Mouse (Mus musculus) heart, embryonic 10.5 days (tissue): ENCODE data around the gene Rbms1. TPM values are rescaled to one million over a fixed set of nuclear protein-coding genes. Genes with fewer than 3 reads are reported as not detected.

Experiments used
- DNase-seq: peaks from one replicate; pipeline ENCODE4 v3.0.0-alpha.2; 2017; ENCODE audit warnings: low spot score
- H3K27ac ChIP-seq: fragments of 300-500 bp; sonication (generic); 2 replicates; pipeline ENCODE4 v1.5.1; 2016; ENCODE audit warnings: mild to moderate bottlenecking
- H3K27me3 ChIP-seq: fragments of 300-500 bp; sonication (generic); 2 replicates; pipeline ENCODE4 v1.6.1; 2016; ENCODE audit warnings: mild to moderate bottlenecking; ENCODE audit not compliant: poor library complexity, insufficient read depth, severe bottlenecking
- H3K36me3 ChIP-seq: fragments of 300-500 bp; sonication (generic); 2 replicates; pipeline ENCODE4 v1.6.1; 2016; ENCODE audit warnings: mild to moderate bottlenecking, moderate library complexity
- H3K4me1 ChIP-seq: fragments of 300-500 bp; sonication (generic); 2 replicates; pipeline ENCODE4 v1.6.1; 2016; ENCODE audit warnings: mild to moderate bottlenecking
- H3K4me3 ChIP-seq: fragments of 300-500 bp; sonication (generic); 2 replicates; pipeline ENCODE4 v1.5.1; 2016; ENCODE audit warnings: mild to moderate bottlenecking, moderate library complexity
- H3K9me3 ChIP-seq: fragments of 300-500 bp; sonication (generic); 2 replicates; pipeline ENCODE4 v1.6.1; 2016; ENCODE audit warnings: mild to moderate bottlenecking, moderate library complexity
- WGBS: fragments of 180-500 bp; shearing (Covaris S2); methylation state at CpG from one replicate; pipeline ENCODE4 v1.1.7; 2016; 5-methylcytosine and 5-hydroxymethylcytosine counted together
- polyA plus RNA-seq: library from polyadenylated mRNA; unstranded; fragments of >200 nt; fragmentation: Nextera tagmentation; extraction: Ambion mirVana; gene quantifications from 2 replicates; pipeline ENCODE4 v1.2.1, GENCODE M21; 2016

Gene Rbms1
- polyA plus RNA-seq, 1 experiment from 2014 or later, result 146 TPM

DNA sequence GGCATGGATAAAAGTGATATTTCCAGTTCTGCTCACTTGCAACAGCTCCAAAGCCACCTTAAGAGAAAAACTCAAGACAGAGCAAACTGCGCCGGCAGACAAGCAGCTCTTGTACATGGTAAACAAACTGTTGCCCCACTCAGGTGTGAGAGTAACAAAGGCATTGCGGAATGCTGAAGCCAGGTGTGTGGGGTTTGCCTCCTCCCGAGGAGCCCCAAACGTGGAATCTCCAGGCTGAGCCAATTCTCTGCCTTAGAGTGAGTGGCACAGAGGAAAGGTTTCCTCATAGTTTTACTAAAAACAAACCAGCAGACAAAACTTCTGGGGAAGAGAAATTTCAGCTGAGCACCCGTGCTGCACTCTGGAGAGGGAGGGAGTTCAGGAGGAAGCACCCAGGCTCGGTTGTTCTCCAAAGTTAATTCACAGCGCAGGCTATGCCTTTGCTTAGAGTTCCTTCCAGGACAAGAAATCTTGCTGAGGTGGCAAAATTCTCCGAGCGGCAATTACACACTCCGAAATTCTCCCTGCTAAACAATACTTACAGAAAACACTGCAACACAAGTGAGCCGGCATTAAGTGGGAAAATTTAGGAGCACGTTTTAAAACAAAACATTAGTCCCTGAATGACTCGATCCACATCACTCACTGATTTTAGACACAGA, 111.8 kb downstream of the Rbms1 start:
- 78% methylated on average over 14 of the region's 14 CpGs for WGBS
- Histone ChIP-seq H3K4me1 (peaks cover 36% of the 10 kb centered on the region), H3K4me3 (no peak overlapping the region), H3K27ac (no peak overlapping the region), H3K27me3 (no peaks in the 10 kb centered on the region), H3K9me3 (no peaks in the 10 kb centered on the region), H3K36me3 (no peaks in the 10 kb centered on the region)
- DNase-seq, result no peak

DNA sequence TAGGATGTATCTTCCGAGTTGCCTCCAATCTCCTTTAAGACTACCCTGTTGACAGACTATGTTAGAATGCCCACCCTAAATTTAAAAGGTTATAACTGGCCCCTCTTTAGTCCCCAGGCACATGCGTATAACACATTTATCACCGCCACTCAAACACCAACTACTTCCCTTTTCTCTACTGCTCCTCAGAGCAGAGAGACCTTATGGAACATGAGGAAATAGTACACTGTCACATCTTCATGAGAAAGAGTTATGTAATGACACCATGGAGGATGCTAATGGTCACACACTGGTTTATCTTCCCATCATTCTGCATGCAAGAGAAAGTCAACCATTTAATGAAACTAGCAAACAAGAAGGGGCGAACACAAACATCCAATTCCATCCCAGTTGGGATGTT, 114.5 kb downstream of the Rbms1 start:
- 88% methylated on average over 4 of the region's 4 CpGs for WGBS
- no peaks in the 10 kb centered on the region for H3K36me3 ChIP-seq
- H3K27ac ChIP-seq, result no peak overlapping the region
- DNase-seq, result no peak
- H3K4me1 ChIP-seq, result peaks cover 35% of the 10 kb centered on the region
- H3K4me3 ChIP-seq, result no peak overlapping the region
- H3K27me3 ChIP-seq, result no peaks in the 10 kb centered on the region
- no peaks in the 10 kb centered on the region for H3K9me3 ChIP-seq

DNA sequence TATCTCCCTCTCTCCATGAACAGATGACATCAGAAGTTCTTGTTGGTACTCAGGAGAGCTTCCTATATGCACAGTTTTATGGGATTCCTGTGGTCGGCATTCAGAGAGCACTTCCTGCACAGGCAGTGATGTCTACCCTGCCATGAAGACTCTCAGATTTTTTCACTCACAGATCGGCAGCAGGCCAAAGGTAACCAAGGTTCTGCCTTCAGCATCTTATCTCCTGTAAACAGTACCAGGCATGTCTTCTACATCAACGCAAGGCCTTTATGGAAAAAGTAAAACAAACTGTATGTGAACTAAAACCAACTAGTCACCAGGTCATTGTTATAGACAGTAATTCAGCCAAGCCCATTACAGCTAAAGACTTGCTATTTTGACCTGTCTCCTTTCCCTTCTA, 115.0 kb downstream of the Rbms1 start:
- Histone ChIP-seq H3K36me3 (no peaks in the 10 kb centered on the region), H3K9me3 (no peaks in the 10 kb centered on the region), H3K4me3 (no peak overlapping the region), H3K27me3 (no peaks in the 10 kb centered on the region), H3K4me1 (peaks cover 35% of the 10 kb centered on the region), H3K27ac (no peak overlapping the region)
- no peak for DNase-seq
- 65% methylated on average over 3 of the region's 3 CpGs for WGBS

- H3K4me1 ChIP-seq, result peaks cover 41% of the 10 kb centered on the region
- peaks cover 11% of the 10 kb centered on the region; the same call in 1 of the 2 replicates for H3K36me3 ChIP-seq
- no peaks in the 10 kb centered on the region for H3K9me3 ChIP-seq
- DNase-seq, result no peak
- H3K4me3 ChIP-seq, result no peak overlapping the region
- no peaks in the 10 kb centered on the region for H3K27me3 ChIP-seq
- 26% methylated on average over 5 of the region's 5 CpGs for WGBS
- H3K27ac ChIP-seq, result no peak overlapping the region
Observed at GRCm38 (mm10) chr2:60845316-60845894, 117.6 kb downstream of the Rbms1 start.

DNA sequence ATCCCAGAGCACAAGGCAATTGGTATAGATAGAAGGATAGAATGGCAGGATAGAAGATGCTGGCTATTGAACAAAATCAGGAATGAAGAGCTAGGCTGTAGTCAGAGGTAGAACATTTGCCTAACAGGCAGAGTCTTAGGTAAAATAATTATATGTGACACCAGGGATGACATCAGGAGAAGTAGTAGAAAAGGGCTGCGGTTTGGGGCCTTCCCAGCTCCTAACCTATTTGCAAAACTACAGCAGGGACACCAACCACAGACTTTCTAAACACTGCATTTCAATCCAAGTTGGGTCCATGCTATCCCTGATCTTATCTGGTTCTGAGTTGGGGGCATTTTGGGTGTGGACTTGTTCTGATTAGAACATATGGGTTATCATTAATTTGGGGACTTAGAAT, 118.7 kb downstream of the Rbms1 start:
- Histone ChIP-seq H3K36me3 (peaks cover 14% of the 10 kb centered on the region; the same call in 1 of the 2 replicates), H3K4me1 (peaks cover 50% of the 10 kb centered on the region), H3K9me3 (no peaks in the 10 kb centered on the region), H3K27me3 (no peaks in the 10 kb centered on the region), H3K27ac (no peak overlapping the region), H3K4me3 (no peak overlapping the region)
- WGBS, result 86% methylated on average over 1 of the region's 1 CpGs
- DNase-seq, result no peak

- no peaks in the 10 kb centered on the region for H3K9me3 ChIP-seq
- H3K27ac ChIP-seq, result no peak overlapping the region
- peaks cover 57% of the 10 kb centered on the region for H3K4me1 ChIP-seq
- no peak for DNase-seq
- no peaks in the 10 kb centered on the region for H3K27me3 ChIP-seq
- no peak overlapping the region for H3K4me3 ChIP-seq
- 84% methylated on average over 3 of the region's 3 CpGs for WGBS
- H3K36me3 ChIP-seq, result peaks cover 17% of the 10 kb centered on the region; the same call in 1 of the 2 replicates
Observed at GRCm38 (mm10) chr2:60843633-60844032, 119.4 kb downstream of the Rbms1 start.

- DNase-seq, result no peak
- no peaks in the 10 kb centered on the region for H3K27me3 ChIP-seq
- peaks cover 17% of the 10 kb centered on the region; the same call in 1 of the 2 replicates for H3K36me3 ChIP-seq
- WGBS, result 42% methylated on average over 4 of the region's 4 CpGs
- no peaks in the 10 kb centered on the region for H3K9me3 ChIP-seq
- H3K4me1 ChIP-seq, result peaks cover 55% of the 10 kb centered on the region
- H3K27ac ChIP-seq, result peak overlapping the region; percentile 36; the same call in 1 of the 2 replicates
- no peak overlapping the region for H3K4me3 ChIP-seq
Observed at GRCm38 (mm10) chr2:60842976-60843375, 120.0 kb downstream of the Rbms1 start.

DNA sequence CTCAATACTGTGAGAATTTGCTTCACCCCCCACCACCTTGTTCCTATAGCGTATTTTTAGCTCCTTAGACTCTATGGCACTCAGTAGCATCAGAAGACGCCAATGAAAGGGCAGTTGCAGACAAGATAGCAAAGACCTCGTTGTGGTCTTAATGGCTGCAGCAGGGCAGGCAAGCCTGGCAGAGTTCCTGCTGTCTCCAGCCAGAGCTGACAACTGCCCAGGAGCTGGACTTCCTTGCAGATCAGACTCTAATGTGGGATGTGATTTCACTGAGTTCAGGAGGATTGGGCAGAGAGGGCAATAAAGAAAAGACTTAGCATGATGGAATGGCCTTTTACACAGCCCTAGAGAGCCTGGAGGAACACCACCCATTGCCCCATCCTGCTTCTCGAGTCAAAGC, 122.1 kb downstream of the Rbms1 start:
- Histone ChIP-seq H3K36me3 (peaks cover 17% of the 10 kb centered on the region; the same call in 1 of the 2 replicates), H3K4me3 (no peak overlapping the region), H3K9me3 (no peaks in the 10 kb centered on the region), H3K4me1 (peaks cover 71% of the 10 kb centered on the region), H3K27ac (peak overlapping the region; percentile 33; the same call in 1 of the 2 replicates), H3K27me3 (no peaks in the 10 kb centered on the region)
- DNase-seq, result no peak
- WGBS, result 60% methylated on average over 4 of the region's 4 CpGs

DNA sequence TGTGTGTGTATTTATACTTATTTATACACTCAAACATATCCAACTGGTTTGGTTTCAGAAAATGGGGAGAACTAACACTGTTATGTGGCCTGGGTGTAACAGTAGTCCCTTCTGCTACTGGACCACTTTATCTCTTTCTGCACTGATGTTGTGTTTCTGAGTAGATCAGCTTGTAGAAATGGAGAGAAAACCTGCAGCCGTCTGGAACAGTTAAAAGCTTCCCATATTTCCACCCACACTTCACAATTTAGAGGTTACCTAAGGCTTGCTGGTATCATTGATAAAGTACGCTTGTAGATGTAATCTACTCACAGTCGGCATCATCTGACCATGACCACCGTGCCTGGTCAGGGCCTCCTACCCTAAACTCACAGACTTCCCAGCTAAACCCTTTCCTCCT, 123.5 kb downstream of the Rbms1 start:
- Histone ChIP-seq H3K4me3 (no peak overlapping the region), H3K27me3 (no peaks in the 10 kb centered on the region), H3K4me1 (peaks cover 57% of the 10 kb centered on the region), H3K27ac (no peak overlapping the region), H3K9me3 (no peaks in the 10 kb centered on the region), H3K36me3 (peaks cover 20% of the 10 kb centered on the region; the same call in 1 of the 2 replicates)
- no peak for DNase-seq
- WGBS, result 76% methylated on average over 4 of the region's 4 CpGs

DNA sequence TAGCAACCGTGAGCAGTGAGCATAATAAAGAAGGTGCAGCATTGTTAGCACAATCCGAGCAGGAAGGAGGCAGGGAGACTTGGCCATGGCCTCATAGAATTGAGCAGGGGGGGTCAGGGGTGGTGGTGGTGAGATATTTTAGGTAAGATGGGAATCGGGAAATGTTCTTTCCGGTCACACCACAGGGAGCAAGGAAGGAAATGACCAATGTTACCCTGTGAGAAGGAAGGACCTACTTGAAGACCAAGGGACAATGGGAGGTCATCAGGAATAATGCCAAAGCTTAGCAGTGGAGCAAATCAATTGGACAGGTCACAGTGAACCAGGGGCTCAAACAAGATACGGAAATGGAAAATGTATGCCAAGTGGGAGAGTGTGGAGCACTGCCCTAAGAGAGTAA, 124.1 kb downstream of the Rbms1 start:
- Histone ChIP-seq H3K4me1 (peaks cover 62% of the 10 kb centered on the region), H3K27me3 (no peaks in the 10 kb centered on the region), H3K36me3 (peaks cover 20% of the 10 kb centered on the region; the same call in 1 of the 2 replicates), H3K9me3 (no peaks in the 10 kb centered on the region), H3K4me3 (no peak overlapping the region), H3K27ac (no peak overlapping the region)
- WGBS, result 64% methylated on average over 5 of the region's 5 CpGs
- no peak for DNase-seq

DNA sequence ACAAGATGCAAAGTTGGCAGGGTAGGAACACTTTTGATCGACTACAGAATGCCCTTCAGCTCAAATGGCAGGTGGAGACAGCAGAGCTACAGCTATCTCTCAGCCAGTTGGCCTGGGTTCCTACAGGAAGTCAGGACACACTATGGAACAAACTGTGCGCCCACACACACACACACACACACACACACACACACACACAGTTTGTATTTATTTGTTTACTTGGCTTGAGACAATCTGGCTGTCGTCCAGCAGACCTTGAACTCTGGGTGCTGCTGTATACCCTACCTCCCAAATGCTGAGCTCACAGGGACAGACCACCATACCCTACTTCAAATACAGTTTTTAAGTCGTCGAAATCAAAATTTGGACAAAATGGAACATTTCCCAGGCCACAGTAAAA, 125.4 kb downstream of the Rbms1 start:
- no peaks in the 10 kb centered on the region for H3K27me3 ChIP-seq
- H3K4me3 ChIP-seq, result no peak overlapping the region
- peaks cover 20% of the 10 kb centered on the region; the same call in 1 of the 2 replicates for H3K36me3 ChIP-seq
- WGBS, result 69% methylated on average over 5 of the region's 5 CpGs
- H3K4me1 ChIP-seq, result peaks cover 54% of the 10 kb centered on the region
- no peaks in the 10 kb centered on the region for H3K9me3 ChIP-seq
- no peak overlapping the region for H3K27ac ChIP-seq
- no peak for DNase-seq

- 95% methylated on average over 7 of the region's 7 CpGs for WGBS
- Histone ChIP-seq H3K4me1 (peaks cover 51% of the 10 kb centered on the region), H3K9me3 (no peaks in the 10 kb centered on the region)
Observed at GRCm38 (mm10) chr2:60836237-60836636, 126.8 kb downstream of the Rbms1 start.

DNA sequence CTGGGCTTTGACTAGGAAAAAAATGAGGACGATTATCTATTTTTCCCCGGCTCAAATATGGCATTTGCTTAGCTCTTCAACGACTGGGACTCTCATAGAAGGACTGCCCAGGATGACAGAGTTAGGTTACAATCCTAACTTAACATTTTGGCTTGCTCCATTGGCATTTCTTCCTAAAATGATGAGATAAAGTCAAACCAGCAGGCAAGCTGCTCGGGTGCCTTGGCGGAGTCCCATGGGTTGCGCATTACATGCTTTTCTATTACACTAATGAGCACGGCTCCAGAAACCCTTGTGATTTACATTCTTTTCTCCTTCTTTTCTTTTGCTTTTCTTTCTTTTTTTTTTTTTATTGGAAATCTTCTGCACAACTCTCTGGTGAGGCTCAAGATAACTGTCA, 128.7 kb downstream of the Rbms1 start:
- no peak for DNase-seq
- Histone ChIP-seq H3K36me3 (0 out of 2 replicates have a peak, but pooled peaks cover 6% of the 10 kb centered on the region), H3K4me1 (peaks cover 35% of the 10 kb centered on the region), H3K9me3 (no peaks in the 10 kb centered on the region), H3K4me3 (no peak overlapping the region), H3K27ac (no peak overlapping the region), H3K27me3 (no peaks in the 10 kb centered on the region)
- WGBS, result 88% methylated on average over 7 of the region's 7 CpGs

More at GRCm38 (mm10) chr2:60836237-60836636, 126.8 kb downstream of the Rbms1 start:
- H3K36me3 ChIP-seq, result peaks cover 10% of the 10 kb centered on the region; the same call in 1 of the 2 replicates
- no peaks in the 10 kb centered on the region for H3K27me3 ChIP-seq
- no peak for DNase-seq
- H3K27ac ChIP-seq, result no peak overlapping the region
- no peak overlapping the region for H3K4me3 ChIP-seq
